Mouse (Mus musculus) lung, postnatal 0 days (tissue): Measurements from ENCODE around the gene E2f3. TPM values are rescaled to one million over a fixed set of nuclear protein-coding genes. Genes with fewer than 3 reads are reported as not detected.
A peak's percentile ranks its signal among the peaks of the same experiment; 100 is the strongest.

Experiments
- ATAC-seq: fragments of 200-750 bp; cut with Nextera tagmentation; 2 replicates; pipeline ENCODE4 v1.8.0; 2017; ENCODE audit warnings: moderate library complexity
- DNase-seq: peaks from one replicate; pipeline ENCODE4 v3.0.0-alpha.2; 2016; ENCODE audit warnings: low spot score
- H3K27ac ChIP-seq: fragments of 300-500 bp; sonication (generic); 2 replicates; pipeline ENCODE4 v1.5.1; 2014; ENCODE audit warnings: antibody characterized with exemption, mild to moderate bottlenecking, low read length, mixed read lengths
- H3K27me3 ChIP-seq: fragments of 300-500 bp; sonication (generic); replicated peaks from 2 replicates; pipeline ENCODE4 v1.6.1; 2014; ENCODE audit warnings: low read length, mixed read lengths; ENCODE audit not compliant: insufficient read depth
- H3K36me3 ChIP-seq: fragments of 300-500 bp; sonication (generic); 2 replicates; pipeline ENCODE4 v1.6.1; 2014; ENCODE audit warnings: low read length, mixed read lengths; ENCODE audit not compliant: insufficient read depth
- H3K4me1 ChIP-seq: fragments of 300-500 bp; sonication (generic); 2 replicates; pipeline ENCODE4 v1.6.1; 2014; ENCODE audit warnings: antibody characterized with exemption, low read depth, low read length, mixed read lengths; ENCODE audit not compliant: insufficient read depth
- H3K4me2 ChIP-seq: fragments of 300-500 bp; sonication (generic); replicated peaks from 2 replicates; pipeline ENCODE4 v1.6.1; 2014; ENCODE audit warnings: low read depth, mild to moderate bottlenecking, low read length, moderate library complexity, mixed read lengths
- H3K4me3 ChIP-seq: fragments of 300-500 bp; sonication (generic); 2 replicates; pipeline ENCODE4 v1.5.1; 2014; ENCODE audit warnings: low read depth, low read length
- H3K9ac ChIP-seq: fragments of 300-500 bp; sonication (generic); replicated peaks from 2 replicates; pipeline ENCODE4 v1.6.1; 2014; ENCODE audit warnings: low read depth, mild to moderate bottlenecking
- H3K9me3 ChIP-seq: fragments of 300-500 bp; sonication (generic); 2 replicates; pipeline ENCODE4 v1.6.1; 2016; ENCODE audit warnings: low read length, mixed read lengths
- CTCF ChIP-seq: IDR thresholded peaks from 2 replicates; pipeline ENCODE4 v1.5.1; 2016; ENCODE audit warnings: antibody characterized with exemption, mild to moderate bottlenecking
- EP300 ChIP-seq: IDR thresholded peaks from 2 replicates; pipeline ENCODE4 v1.6.1; 2016; ENCODE audit warnings: antibody characterized with exemption, mild to moderate bottlenecking, control low read depth
- WGBS: fragments of 180-500 bp; shearing (Covaris S2); extraction: QIAGEN DNeasy Blood & Tissue Kit; methylation state at CpG from one replicate; pipeline ENCODE4 v1.1.7; 2014; 5-methylcytosine and 5-hydroxymethylcytosine counted together
- polyA plus RNA-seq: library from polyadenylated mRNA; unstranded; fragments of >200 nt; fragmentation: Nextera tagmentation; extraction: Ambion mirVana; gene quantifications from 2 replicates; pipeline ENCODE4 v1.2.1, GENCODE M21; 2015

E2f3 gene
- 2.6 and 3.0 TPM in 2 replicates for polyA plus RNA-seq

DNA sequence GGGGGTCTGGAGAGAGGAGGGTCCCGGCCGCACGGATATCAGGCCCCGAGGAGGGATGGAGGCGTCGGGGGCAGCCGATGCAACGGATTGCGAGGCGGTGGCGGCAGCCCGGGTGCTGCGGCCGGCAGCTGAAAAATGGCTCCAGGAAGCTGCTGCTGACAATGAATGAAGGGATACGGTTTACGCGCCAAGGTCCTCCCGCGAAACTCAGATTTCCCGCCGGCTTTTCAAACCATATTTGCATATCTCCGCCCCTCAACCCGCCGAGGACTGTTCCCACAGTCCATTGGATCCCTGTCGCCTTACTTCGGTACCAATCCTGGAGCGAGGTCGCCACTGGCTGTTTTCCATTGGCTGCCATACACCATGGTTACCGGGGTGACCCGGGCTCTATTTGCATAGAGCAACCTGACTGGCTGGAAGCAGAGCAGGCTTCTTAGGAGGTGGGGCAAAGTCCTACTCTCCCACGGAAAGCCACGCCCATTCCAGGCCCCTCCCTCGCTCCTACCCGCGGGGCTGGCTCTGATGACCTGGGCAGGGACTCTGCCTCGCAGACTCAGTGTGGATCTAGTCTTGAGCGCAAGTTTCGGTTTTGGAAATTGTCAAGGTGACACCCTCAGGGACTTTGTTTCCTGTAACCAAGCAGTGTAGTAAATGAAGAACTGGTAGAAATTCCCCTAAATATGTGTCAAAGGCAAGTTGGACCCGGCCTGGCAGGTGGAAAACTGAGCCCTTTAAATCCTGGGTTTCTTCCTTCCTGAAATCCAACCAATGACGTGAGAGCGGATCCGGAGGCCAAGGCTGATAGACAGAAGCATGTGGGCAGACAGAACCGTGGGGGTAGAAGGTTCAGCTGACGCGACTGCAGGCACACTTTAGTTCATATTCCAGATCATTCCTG lies at the start of gene E2f3:
TSS of gene E2f3 (minus strand) at position 209 of the 901 bp plus-strand sequence.
- DNase-seq, result peak; percentile 100
- WGBS, result under 1% methylated on average over 45 of the region's 45 CpGs
- TF ChIP-seq CTCF, result no peak
- peak; percentile 33; the same call in 1 of the 2 replicates for TF ChIP-seq EP300

DNA sequence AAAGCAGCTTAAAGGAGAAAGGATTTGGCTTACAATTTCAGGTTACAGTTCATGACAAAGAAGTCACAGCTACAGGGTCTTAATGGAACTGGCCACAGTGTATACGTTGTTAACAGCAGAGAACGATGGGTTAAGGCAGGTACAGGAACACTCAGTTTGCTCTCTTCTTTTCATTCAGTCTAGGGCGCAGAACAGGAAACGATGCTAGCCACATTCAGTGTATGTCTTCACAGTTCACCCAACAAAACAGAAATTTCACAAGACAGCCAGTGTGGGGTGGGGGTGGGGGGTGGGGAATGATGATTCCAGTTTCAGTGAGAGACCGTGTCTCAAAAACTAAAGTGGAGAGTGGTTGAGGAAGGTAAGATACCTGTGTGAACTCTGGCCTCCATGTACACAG lies 48.7 kb upstream of the E2f3 start:
- Histone ChIP-seq H3K36me3 (no peaks in the 10 kb centered on the region), H3K4me1 (no peaks in the 10 kb centered on the region), H3K9me3 (no peaks in the 10 kb centered on the region), H3K27me3 (no peaks in the 10 kb centered on the region), H3K4me3 (no peak overlapping the region), H3K27ac (no peak overlapping the region), H3K9ac (no peak overlapping the region), H3K4me2 (no peak overlapping the region)
- TF ChIP-seq CTCF (no peak), EP300 (no peak)
- DNase-seq (no peak), ATAC-seq (no peak)
- 79% methylated on average over 5 of the region's 5 CpGs for WGBS

More for the DNA sequence above, at the start of gene E2f3:
- Histone ChIP-seq H3K4me2 (peak within 1 kb of the TSS; percentile 100), H3K4me3 (peak within 1 kb of the TSS; percentile 90), H3K27ac (peak within 1 kb of the TSS; percentile 96), H3K36me3 (no peaks in the 10 kb centered on the region), H3K9ac (peak within 1 kb of the TSS; percentile 84), H3K27me3 (no peaks in the 10 kb centered on the region), H3K9me3 (no peaks in the 10 kb centered on the region), H3K4me1 (no peaks in the 10 kb centered on the region)
- peak; percentile 98 for ATAC-seq

DNA sequence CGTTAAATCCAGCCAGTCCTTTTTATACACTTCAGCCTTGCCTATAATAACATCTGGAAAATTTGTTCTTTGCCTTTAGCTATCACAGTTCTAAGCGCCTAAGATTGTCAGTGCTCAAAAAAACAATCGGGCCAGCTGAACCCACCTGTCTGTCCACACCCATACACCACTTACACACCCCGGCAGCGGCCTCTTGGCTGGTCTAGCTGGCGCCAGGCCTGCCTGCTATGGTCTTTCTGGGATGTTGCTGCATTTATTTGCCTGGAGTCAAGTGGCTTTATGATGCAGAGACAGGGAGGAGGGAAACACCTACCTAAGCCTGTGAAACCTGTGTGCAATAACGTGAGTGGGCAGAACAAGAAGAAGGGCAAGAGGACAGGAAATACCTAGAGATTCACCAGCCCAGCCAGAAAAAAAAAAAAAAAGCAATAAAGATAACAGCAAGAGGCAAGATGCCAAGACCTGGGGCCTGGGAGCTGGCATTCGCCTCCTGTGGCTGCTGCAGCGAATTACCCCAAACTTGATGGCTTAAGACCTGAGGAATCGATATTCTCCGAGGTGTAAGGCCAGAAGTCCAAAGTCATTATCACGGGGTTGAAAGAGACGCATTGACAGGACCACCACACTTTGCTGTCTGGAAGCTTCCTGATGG lies 45.9 kb upstream of the E2f3 start:
- no peaks in the 10 kb centered on the region for H3K27me3 ChIP-seq
- TF ChIP-seq EP300, result no peak
- no peak for TF ChIP-seq CTCF
- no peak overlapping the region for H3K9ac ChIP-seq
- H3K4me2 ChIP-seq, result no peak overlapping the region
- H3K27ac ChIP-seq, result no peak overlapping the region
- ATAC-seq (no peak), DNase-seq (no peak)
- H3K4me3 ChIP-seq, result no peak overlapping the region
- 68% methylated on average over 13 of the region's 13 CpGs for WGBS
- no peaks in the 10 kb centered on the region for H3K4me1 ChIP-seq
- no peaks in the 10 kb centered on the region for H3K36me3 ChIP-seq
- H3K9me3 ChIP-seq, result no peaks in the 10 kb centered on the region

DNA sequence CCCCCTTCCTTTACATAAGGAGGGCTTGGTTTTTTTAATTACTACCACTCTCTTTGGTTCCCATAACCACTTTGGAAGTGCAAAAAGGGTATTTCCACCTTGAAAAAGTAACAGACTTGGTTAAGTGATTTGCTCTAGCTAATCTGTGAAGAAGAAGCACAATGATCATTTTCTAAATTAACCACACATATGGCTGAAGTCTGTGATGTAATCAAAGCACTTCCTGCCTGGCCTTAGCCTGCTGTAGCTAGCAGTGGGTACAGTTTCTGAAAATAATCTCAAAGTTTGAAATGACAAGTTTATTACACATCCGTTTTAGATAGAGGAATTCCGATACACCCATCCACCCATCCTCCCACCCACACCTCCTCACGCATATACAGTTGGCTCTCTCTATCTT lies 42.0 kb upstream of the E2f3 start:
- TF ChIP-seq EP300, result no peak
- no peak for TF ChIP-seq CTCF
- Histone ChIP-seq H3K4me1 (no peaks in the 10 kb centered on the region), H3K36me3 (no peaks in the 10 kb centered on the region), H3K4me2 (no peak overlapping the region), H3K27ac (no peak overlapping the region), H3K9me3 (0 out of 2 replicates have a peak, but pooled peaks cover 2% of the 10 kb centered on the region), H3K4me3 (no peak overlapping the region), H3K9ac (no peak overlapping the region), H3K27me3 (no peaks in the 10 kb centered on the region)
- 74% methylated on average over 3 of the region's 3 CpGs for WGBS
- no peak for DNase-seq
- ATAC-seq, result no peak

DNA sequence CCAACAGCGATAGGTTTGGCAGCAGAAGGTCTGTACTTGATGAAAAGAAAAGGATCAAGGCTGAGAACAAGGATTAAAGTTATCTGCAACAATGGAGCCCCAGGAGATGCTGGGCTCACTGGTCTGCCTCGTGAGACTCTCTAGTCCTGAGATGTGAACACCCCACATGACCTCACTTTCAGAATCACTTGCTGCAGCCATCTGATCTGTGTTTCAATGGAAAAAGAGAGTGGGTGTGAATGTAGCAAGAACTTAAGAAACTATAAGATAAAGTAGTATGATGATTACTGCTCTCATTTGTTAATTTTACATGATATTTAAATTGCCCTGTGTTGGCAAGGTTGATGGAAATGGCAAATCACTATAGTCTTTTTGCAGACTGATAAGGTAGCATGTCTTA lies 36.6 kb upstream of the E2f3 start:
- no peaks in the 10 kb centered on the region for H3K4me1 ChIP-seq
- ATAC-seq (no peak), DNase-seq (no peak)
- H3K9ac ChIP-seq, result no peak overlapping the region
- TF ChIP-seq CTCF, result no peak
- no peak for TF ChIP-seq EP300
- no peak overlapping the region for H3K27ac ChIP-seq
- H3K27me3 ChIP-seq, result no peaks in the 10 kb centered on the region
- WGBS, result 87% methylated on average over 2 of the region's 2 CpGs
- 0 out of 2 replicates have a peak, but pooled peaks cover 2% of the 10 kb centered on the region for H3K9me3 ChIP-seq
- H3K36me3 ChIP-seq, result no peaks in the 10 kb centered on the region
- no peak overlapping the region for H3K4me2 ChIP-seq
- H3K4me3 ChIP-seq, result no peak overlapping the region

DNA sequence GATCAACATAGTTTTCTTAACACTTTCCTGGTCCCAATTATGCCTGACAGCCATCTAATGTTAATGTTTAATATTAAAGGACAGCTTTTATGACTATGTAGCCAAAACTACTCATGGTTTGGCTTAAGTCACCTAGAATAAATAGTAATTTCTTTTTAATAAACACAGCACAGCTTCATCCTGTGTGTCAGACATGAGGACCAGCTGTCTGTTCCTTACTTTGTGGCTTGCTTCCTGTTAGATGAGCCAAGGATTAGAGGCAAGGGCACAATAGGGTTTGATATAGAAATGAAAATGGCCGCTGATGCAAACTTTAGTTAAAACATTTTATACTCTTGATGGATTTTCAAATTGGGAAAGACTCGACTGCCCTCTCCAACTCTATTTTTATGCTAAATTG lies 32.7 kb upstream of the E2f3 start:
- no peak overlapping the region for H3K4me3 ChIP-seq
- no peaks in the 10 kb centered on the region for H3K36me3 ChIP-seq
- no peaks in the 10 kb centered on the region for H3K27me3 ChIP-seq
- no peak overlapping the region for H3K4me2 ChIP-seq
- DNase-seq, result peak; percentile 40
- TF ChIP-seq EP300 (no peak), CTCF (no peak)
- no peak overlapping the region for H3K9ac ChIP-seq
- H3K4me1 ChIP-seq, result no peaks in the 10 kb centered on the region
- H3K9me3 ChIP-seq, result 0 out of 2 replicates have a peak, but pooled peaks cover 2% of the 10 kb centered on the region
- no peak overlapping the region for H3K27ac ChIP-seq
- peak; percentile 55; the same call in 1 of the 2 replicates for ATAC-seq
- 42% methylated on average over 2 of the region's 2 CpGs for WGBS
